Mouse (Mus musculus) adrenal gland, adult 8-10 months (tissue): ENCODE data around the gene Olfr1124. TPM values are rescaled to one million over a fixed set of nuclear protein-coding genes. Genes with fewer than 3 reads are reported as not detected.
"Not testable (repeated sequence)": the region's sequence is repeated elsewhere in the genome, so short reads cannot be mapped to it uniquely, and the experiment has no call there.

Experiments used
- DNase-seq: peaks from one replicate; pipeline ENCODE4 v3.0.0; 2022
- total RNA-seq, 4 experiments: library from RNA; stranded (reverse); gene quantifications; 2 replicates each; pipeline ENCODE4 v1.2.4; 2022

Gene Olfr1124
- total RNA-seq, result not detected

DNA sequence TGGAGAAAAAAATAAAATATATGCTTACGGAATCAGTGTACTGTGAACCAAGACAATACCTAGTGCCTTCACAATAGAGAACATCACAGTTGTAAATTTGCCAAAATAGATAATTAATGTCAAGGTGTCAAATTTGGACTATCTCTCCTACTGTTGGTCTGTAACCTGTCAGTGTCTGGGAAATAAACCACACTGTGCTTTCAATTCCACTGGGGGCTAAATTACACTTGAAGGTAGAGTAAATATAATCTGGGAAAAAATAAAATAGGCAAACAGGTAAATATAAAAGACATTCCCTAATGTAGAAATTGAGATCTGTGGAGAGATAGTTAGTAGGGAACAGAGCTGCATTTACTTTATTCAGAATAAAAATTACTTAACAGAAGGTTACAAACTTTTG lies at the start of gene Olfr1124:
Gene Olfr1124, plus strand, starts transcription at position 301 of the 400 bp plus-strand sequence.
- no peak for DNase-seq

DNA sequence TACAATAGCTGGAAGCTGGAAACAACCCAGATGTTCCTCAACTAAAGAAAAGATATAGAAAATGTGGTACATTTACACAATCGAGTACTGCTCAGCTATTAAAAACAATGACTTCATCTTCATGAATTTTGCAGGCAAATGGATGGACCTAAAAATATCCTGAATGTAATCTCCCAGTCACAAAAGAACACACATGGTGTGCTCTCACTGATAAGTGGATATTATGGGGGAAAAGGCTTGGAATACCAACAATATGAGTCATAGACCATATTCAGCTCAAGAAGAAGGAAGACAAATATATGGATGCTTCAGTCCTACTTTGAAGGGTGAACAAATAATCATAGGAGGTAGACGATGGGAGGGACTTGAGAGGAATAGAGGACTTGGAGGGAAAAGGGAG lies 46.1 kb upstream of the Olfr1124 start:
- DNase-seq, result no peak

DNA sequence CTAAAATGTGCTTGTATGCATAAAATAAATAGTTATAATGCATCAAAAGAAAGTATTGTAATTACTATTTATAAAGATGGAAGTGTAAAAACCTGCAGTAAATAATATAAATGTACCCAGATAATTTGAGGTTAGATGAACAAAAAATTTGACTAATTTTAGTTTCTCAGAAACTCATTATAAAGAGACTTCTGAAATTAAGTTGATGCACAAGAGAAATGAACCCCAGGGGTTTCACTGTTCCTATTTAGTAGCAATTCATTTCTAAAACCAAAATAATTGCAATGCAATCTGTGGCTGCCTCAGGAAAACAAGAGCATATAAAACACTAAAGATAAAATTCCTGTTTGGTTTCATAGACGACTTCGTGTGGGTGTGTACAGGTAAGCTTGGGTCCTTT lies 44.5 kb upstream of the Olfr1124 start, which contains the start of gene Olfr1122:
Gene Olfr1122, plus strand, starts transcription at position 301 of the 400 bp plus-strand sequence.
- DNase-seq, result no peak

DNA sequence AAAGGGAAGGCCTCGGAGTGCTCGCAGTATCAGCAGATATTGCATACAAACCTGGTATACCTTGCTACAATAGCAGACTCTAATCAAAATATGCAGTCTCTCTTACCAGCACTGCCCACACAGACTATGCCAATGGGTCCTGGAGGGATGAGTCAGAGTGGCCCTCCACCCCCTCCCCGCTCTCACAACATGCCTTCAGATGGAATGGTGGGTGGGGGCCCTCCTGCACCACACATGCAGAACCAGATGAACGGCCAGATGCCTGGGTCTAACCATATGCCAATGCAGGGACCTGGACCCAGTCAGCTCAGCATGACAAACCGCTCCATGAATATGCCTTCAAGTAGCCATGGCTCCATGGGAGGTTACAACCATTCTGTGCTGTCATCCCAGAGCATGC lies 36.5 kb upstream of the Olfr1124 start:
- not testable (repeated sequence) for DNase-seq

DNA sequence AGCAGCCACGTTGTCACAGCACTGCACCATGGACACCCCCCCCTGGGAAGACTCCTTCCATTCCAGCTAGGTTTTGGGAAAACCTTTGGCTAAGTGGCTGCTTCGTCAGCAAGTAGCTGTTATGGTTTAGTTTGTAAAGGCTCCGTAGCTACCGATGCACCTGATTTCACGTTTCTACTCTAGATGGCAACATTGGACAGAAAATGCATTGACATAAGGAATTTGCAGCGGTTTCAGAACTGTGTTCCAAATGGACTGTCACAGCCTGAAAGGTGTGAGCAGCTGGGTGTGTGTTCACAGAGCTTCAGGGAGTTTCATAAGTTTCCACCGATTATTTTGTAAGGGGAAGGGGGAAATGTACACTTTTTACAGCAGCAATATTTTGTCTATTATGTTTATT lies 35.4 kb upstream of the Olfr1124 start:
- DNase-seq, result not testable (repeated sequence)

DNA sequence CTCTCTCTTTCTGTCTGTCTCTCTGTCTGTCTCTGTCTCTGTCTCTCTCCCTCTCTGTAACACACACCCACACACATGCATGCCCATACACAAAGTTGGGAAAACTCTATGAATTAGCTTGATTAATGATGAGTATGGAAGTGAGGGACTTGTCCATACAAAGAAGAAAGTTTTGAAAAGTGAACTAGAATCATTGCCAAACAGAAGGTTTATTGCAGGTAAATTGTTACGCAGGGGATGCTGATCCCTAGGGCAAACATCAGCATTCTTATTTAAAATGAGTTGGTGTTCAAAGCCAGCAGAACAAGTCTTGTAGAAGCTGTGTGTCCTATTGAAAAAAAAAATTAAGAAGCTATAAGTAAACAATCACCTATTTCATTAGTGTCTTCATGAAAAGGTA lies 13.7 kb upstream of the Olfr1124 start, which contains the start of gene Olfr1123:
Gene Olfr1123, plus strand, starts transcription at position 301 of the 400 bp plus-strand sequence.
- DNase-seq, result no peak

DNA sequence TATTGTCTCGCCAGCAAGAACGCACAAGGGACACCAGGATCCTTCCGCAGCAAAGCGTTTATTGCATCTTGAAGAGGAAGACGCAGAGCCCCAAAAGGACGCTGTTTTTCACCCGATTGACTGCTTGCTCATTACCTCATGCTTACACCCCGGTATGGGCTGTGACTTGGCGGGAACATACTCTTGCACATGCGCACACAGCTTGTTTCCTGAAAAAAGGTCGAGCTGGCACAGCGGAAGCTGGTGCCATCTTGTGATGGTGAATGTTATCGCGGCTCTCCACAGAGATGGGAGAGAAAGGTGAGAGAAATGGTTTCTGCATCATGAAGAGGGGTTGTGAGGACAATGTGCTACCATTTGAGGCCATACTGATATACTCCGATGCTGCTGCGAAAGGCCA lies 7.7 kb downstream of the Olfr1124 start:
- no peak for DNase-seq

DNA sequence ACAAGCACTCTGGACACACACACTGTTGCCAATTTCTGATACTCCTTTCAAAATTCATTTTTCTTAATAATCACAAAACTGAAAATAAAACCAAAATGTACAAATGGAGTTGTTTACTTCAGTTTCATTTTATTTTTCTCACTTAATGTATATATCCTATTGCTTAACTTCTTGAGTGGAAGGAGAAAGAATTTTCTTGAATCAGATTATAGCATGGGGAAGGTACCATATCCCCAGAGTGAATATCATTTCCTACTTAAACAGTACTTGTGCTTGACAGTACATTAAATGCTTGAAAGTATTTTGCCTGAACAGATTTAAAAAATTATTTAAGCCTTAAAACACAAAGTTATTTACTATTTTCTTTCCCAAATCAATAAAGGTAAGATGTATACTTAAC lies 23.6 kb downstream of the Olfr1124 start, which contains the start of gene Olfr1126:
Gene Olfr1126, plus strand, starts transcription at position 301 of the 400 bp plus-strand sequence.
- no peak for DNase-seq

DNA sequence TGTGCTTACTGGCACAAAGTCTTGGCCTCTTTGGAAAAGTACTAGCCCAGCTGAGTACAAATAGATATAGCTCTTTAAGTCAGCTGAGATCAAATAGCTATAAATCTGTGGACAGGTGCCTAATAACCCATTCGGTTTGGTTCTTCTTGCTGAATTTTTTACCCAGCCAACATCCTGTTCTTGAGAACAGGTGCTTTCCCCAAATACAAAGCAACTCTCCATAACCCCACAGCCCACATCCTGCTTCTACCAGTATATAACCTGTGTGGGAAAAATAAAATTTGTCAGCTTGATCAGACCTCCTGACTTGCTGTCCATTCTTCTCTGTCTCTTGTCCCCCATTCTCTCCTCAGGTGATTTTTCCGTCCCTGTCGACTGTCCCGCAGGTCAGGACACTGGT lies 31.7 kb downstream of the Olfr1124 start:
- DNase-seq, result no peak

DNA sequence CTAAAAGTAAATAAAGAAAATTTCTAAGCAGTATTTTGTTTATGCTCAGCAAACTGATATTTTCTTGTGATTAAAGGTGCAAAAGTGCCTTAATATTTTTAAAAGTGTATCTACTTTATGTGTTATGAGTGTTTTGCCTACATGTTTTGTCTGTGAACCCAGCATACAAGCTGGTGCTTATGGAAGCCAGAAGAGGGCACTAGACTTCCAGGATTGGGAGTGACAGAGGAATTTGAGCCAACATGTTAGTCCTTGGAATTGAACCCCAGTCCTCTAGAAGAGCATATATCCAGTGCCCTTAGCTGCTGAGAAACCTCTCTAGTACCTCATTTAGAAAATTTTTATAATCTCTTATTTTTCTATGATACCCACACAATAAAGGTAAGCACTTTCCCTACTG lies 50.1 kb downstream of the Olfr1124 start:
- DNase-seq, result no peak

DNA sequence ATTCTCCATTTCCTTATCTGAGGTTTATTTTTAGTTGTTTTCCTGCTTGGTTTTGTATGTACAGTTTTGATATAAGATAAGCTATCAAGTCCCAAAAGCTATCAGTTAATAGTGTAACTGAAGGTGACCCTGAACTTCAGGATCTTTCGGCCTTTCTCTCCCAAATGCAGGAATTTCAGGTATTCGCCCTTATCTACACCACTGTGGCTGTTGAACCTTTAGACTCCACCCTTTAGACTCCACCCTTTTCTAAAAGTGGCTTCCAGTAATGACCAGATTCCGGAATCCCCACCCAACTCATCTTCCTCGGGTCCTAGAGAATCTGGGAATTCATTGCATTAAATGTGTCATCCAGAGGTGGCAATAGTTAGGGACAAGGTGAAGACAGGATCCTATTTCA lies 51.1 kb downstream of the Olfr1124 start:
- DNase-seq, result no peak

DNA sequence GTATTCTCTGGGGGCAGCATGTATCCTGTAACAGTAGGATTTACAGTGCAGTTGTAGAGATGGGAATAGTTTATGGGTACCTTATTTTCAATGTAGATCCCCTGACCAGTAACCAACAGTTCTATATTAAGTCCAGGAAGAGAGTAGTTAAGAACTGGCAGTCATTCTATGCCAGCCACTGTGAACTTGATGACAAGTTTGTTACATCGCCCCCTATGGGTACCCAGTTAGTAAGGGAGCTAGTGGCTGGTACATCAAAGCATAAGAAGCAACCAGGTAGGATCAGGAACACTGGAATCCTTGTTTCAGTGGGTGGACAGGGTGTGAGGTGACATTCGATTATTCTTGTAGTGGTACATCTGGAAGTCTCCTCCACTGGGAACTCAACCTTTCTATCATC lies 52.2 kb downstream of the Olfr1124 start:
- no peak for DNase-seq

Other genes with a start within 250 kb of the Olfr1124 start
- not detected for gene Olfr1112, start 242.5 kb upstream of the Olfr1124 start, total RNA-seq
- not detected for gene Olfr1113, start 221.3 kb upstream of the Olfr1124 start, total RNA-seq
- gene Olfr1115, start 182.3 kb upstream of the Olfr1124 start, total RNA-seq, result not detected
- gene Olfr1116, start 162.7 kb upstream of the Olfr1124 start, total RNA-seq, result not detected
- not detected for gene Olfr1118, start 122.7 kb upstream of the Olfr1124 start, total RNA-seq
- not detected for gene Olfr1120, start 75.5 kb upstream of the Olfr1124 start, total RNA-seq
- not detected for gene Olfr1121, start 60.4 kb upstream of the Olfr1124 start, total RNA-seq
- gene Olfr1122, start 44.4 kb upstream of the Olfr1124 start, total RNA-seq, result under 1 TPM in 1 of 4 experiments, not detected in 3; 0.12 TPM
- gene Olfr1123, start 13.6 kb upstream of the Olfr1124 start, total RNA-seq, result not detected
- not detected for gene Olfr1126, start 23.7 kb downstream of the Olfr1124 start, total RNA-seq
- gene Pramel7, start 66.8 kb downstream of the Olfr1124 start, total RNA-seq, result not detected
- gene Pramel6, start 76.3 kb downstream of the Olfr1124 start, total RNA-seq, result not detected
- not detected for gene Olfr153, start 101.5 kb downstream of the Olfr1124 start, total RNA-seq
- gene Olfr1128, start 115.3 kb downstream of the Olfr1124 start, total RNA-seq, result not detected
- not detected for gene Olfr1129, start 143.6 kb downstream of the Olfr1124 start, total RNA-seq
- gene Olfr1130, start 175.9 kb downstream of the Olfr1124 start, total RNA-seq, result not detected
- gene Olfr1131, start 196.8 kb downstream of the Olfr1124 start, total RNA-seq, result not detected
- not detected for gene Olfr1132, start 207.3 kb downstream of the Olfr1124 start, total RNA-seq
- not detected for gene Olfr1133, start 217.1 kb downstream of the Olfr1124 start, total RNA-seq
- not detected for gene Olfr1134, start 228.2 kb downstream of the Olfr1124 start, total RNA-seq
- not detected for gene Olfr1135, start 243.4 kb downstream of the Olfr1124 start, total RNA-seq